Mouse (Mus musculus): Measurements from ENCODE around the gene Ankrd23.
A peak's percentile ranks its signal among the peaks of the same experiment; 100 is the strongest.

The Ankrd23 gene

DNA sequence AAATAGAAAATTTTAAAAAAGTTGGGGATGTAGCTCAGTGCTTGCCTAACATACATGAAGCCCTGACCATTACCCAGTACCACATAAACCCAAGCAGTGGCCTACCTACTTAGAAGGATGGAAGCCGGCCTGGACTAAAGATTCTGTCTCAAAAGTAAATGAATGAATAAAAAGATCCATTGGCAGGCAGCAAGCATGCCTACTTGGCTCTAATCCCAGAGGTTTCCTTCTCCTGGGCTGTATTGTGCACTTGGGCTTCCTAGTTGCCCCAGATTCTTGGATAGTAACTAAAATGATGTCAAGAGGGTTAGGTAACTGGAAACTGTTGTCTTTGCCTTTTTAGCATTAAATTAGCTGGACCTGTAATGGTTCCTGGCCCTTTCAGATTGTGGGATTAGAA lies 23.4 kb downstream of the Ankrd23 start:
- DNase-seq: no peak

DNA sequence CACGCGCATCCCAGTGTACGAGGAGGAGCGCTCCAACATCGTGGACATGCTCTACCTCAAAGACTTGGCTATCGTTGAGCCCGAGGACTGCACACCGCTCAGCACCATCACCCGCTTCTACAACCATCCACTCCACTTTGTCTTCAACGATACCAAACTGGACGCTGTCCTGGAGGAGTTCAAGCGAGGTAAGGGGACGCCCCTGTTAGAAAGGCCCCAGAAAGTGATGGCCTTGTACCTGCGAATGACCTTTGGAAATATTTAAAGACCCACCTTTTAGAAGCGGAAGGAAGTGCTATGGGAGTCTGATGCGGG lies 23.8 kb downstream of the Ankrd23 start:
- no peak for DNase-seq

DNA sequence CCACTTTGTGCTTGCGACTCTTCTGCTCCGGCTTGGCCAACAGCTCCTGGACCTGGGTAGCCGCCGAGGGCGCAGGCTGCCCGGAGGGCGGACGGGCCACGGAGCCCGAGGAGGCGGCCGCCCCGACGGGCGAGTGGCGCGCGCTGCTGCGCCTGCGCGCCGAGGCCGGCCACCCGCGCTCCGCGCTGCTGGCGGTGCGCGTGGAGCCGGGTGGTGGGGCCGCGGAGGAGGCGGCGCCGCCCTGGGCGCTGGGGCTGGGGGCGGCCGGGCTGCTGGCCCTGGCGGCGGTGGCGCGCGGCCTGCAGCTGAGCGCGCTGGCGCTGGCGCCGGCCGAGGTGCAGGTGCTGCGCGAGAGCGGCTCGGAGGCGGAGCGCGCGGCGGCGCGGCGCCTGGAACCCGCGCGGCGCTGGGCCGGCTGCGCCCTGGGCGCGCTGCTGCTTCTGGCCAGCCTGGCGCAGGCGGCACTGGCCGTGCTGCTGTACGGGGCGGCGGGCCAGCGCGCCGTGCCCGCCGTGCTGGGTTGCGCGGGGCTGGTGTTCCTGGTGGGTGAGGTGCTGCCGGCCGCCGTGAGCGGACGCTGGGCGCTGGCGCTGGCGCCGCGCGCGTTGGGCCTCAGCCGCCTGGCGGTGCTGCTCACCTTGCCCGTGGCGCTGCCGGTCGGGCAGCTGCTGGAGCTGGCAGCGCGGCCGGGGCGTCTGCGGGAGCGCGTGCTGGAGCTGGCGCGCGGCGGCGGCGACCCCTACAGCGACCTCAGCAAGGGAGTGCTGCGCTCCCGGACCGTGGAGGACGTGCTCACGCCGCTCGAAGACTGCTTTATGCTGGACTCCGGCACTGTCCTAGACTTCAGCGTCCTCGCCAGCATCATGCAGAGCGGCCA lies 24.4 kb downstream of the Ankrd23 start:
- peak in 1 of 2 experiments; percentile 29 for DNase-seq

DNA sequence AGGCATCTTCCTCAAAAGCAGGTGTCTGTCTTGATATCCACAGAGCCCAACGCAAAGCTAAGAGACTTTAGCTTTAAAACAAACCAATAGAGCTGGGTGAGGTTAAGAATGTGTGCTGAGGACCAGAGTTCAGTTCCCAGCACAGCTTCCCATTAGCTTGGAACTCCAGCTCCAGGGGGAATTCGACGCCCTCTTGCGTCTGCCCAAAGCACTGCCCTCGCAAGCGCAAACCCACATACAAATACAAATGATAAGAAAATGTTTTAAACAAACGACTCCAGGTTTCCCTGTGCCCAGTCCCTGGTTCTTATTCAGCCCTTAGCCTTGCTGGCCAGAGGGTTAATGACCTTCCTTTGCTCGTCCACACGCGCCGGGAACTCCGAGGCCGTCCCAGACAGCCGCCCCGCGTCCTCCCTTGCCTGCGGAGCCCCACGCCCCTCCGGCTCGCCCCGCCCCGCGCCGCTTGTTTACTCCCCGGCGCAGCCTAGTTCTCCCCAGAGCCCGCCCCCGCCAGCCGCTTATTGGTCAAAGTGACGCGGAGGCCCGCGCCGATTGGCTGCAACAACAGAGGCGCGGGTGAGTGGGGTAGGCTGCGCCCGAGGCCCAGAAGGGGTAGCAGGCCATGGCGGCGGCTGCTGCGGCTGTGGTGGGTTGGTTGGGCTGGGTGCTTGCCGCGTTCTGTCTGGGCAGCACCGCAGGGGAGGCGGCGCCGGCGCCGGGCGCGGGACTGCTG lies 25.2 kb downstream of the Ankrd23 start, which contains the start of gene Cnnm3:
TSS of gene Cnnm3 (plus strand) at position 579 of the 733 bp plus-strand sequence.
- peak; percentile 99 for DNase-seq

DNA sequence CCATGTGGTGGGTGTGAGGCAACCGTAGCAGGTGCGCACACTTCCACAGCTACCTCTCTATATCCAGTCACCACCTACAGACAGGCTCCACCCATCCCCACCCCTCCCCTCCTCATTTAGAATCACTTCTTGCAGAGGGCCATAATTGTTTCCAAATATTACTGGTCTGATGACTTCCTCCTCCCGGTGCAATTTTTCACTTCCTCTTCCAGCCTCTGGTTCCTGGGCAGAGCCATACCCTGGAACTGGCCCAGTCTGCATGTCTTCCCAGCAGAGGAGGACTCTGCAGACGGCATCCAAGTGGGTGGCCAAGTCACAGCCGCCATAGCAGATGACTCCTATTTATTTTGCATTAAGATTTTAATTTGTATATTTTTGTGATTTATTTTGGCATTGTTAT lies 28.4 kb downstream of the Ankrd23 start:
- no peak for DNase-seq

DNA sequence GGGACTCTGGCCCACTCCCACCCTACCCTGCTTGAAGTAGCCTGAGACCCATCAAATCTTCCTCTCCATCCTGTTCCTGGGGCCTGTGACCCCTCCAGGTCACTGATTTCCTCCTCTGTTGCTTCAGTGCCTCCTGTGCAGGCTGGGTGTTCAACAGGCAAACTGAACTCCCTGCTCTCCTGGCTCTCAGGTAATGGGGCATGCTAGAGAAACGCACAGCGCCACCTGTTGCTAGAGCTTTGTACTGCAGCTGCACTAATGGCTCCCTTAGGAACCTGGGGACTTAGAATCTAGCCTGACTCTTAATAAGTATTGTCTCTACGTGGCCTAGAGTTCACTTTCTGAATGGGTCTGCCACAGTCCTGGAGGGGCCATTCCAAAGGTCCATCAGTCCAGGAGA lies 35.4 kb downstream of the Ankrd23 start:
- DNase-seq: peak; percentile 69 to 73

DNA sequence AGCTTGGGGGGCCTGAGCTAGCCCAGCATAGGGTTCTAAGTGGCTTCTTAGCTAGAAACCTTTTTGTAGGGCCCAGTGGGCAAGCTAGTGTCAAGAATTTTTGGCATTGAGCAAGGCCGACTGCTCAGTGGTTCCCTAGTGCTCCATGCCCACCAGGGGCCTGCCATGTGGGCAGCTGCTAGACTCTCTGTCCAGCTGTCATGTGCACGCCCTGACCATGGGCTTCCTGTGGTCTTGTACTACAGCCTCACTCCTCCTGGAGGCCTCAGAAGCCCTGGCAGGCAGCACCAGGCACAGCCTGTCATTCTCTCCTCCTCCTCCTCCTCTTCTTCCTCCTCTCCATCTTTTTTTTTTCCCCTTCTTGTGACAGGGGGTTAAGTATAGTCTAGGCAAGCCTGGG lies 39.4 kb downstream of the Ankrd23 start:
- DNase-seq: no peak

DNA sequence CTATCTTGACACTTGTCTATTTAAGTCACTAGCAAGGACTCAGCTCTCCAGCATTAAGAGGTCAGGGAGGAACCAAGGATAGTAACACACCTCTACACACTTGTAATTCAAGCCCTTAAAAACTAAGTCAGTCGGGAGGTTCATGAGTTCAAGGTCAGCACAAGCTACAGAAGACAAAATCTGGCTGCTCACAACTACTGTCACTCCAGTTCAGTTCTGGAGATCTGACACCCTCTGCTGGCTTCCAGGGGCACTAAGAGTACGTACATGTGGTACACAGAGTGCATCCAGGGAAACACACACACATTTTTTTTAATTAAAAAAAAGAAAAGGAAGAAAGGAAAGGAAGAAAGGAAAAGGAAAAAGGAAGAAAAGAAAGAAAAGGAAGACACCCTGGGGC lies 40.0 kb downstream of the Ankrd23 start:
- DNase-seq: no peak

DNA sequence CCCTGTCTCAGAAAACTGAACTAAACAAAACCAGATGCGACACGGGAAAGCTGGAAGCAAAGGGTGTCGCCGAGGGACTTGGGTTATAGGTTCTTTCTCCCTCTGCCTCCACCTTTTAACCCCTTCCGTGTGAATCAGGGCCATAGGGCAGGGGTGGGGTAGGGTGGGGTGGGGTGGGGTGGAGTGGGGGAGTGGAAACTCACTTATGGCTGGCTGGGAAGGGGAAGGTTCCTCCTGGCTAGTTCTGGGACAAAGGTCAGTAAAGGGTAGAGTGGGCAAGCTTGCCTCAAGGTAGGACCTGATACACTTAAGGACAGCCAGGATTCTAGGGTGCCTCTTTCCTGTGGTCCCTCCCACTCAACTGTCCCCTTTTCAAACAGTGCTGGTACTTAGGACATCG lies 43.4 kb downstream of the Ankrd23 start:
- DNase-seq: no peak

DNA sequence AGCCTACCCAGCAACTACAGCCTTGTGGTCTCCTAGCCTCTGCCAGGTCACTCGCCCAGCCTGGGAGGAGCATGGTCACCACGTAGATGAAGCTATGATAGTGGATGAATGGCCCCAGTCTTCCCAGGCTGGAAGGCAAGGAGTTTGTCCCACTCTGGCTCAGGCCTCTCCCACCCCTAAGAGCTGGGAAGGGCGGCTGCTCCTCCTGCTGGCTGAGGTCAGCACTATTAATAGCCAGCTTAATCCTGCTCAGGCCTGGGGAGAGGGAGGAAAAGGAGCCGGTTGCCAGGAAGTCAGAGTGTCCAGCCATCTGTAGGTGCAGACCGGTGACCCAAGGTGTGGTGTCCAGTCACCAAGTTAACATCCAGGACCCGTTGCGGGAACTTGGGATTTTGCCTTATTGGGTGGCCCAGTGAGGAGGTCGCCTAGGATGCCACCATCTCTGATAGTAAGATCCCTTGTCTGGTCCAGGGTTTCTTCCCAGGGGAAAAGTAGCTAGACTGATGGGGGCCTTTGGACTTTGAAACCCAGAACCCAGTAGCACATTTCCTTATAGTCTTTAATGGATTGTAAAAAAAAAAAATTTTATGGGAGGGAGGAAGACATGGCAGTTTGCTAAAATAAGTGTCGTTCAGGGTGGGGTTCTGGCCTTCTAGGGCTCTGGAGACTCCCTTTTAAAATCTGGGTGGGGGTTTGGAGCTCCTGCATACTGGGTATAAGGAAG lies 44.1 kb downstream of the Ankrd23 start:
- DNase-seq: peak; percentile 34 to 65

DNA sequence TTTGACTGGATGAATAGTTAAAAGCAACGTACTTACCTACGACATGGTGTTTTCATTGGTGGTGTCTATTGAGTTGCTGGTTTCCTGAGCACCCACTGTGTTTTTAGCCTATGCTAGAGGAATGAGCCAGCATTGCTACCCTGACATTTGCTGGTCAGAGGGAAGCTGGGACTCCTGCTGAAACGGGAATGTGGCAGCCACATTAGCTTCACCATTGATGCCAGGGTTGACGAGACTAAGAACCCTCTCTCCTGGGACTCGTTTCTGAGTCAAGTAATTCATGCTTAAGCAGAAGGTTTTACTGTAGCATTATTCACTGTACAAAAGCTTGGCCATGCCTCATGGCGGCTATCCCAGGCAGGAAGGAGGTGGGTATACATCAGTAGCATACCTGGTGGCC lies 47.0 kb downstream of the Ankrd23 start:
- no peak for DNase-seq

DNA sequence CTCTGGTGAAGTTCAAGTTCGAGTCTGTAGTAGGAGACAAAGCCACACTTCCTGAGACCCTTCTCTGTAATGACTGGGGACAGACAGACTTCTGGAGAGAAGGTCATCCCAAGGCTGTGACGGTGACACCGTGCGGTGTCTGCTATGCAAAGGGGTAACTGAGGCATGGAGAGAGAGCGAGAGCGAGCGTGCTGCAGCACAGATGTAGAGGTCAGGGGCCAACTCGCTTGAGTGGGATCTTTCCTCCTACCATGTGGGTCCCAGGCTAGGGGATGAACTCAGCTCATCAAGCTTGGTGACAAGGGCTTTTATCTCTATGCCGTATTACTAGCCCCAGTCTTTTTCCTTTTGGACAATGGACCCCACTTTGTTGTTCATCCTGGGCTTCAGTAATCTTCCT lies 49.6 kb downstream of the Ankrd23 start:
- no peak for DNase-seq

DNA sequence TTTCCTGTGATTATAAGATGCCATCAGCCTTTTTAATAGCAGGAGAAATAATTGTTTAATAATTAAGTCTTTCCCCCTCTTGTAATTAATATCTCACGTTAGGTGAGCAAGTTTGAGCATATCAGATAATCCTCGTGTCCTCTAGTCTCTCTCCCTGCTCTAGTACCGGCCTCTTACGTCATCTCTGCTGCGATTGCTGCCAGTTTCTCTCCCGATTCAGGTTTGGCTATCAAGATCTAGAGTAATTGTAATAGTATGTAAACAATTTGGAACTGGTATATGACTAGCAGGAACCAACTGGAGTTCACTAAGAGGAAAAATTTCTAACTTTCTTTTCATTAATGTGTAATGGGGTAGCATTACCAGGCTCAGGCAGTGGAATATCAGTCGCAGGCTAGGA lies 51.6 kb downstream of the Ankrd23 start:
- peak in 1 of 2 experiments; percentile 41 for DNase-seq

DNA sequence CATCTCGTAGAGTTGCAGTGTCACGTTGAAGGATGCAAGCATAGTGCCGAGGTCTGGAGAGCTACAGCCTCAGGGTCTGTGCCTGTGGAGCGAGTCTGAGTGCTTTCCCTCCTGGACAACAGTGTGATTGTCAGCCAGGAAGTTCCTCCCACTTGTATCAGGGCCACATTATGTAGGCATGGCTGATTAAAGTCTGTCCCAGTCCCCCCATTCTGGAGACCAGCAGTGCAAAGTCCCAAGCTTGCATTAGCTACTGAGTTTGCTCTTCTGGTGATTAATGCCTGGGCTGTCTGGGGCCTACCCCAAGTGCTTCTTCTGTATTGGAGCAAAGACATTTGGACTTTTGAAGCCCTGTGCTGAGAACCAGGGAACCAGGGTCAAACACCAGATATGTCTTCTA lies 52.9 kb downstream of the Ankrd23 start:
- DNase-seq: no peak

Data from lung, adult 18-20 months (tissue).